Mouse (Mus musculus): Measurements from ENCODE around the gene Mrpl38. TPM values are rescaled to one million over a fixed set of nuclear protein-coding genes. Genes with fewer than 3 reads are reported as not detected.
A peak's percentile ranks its signal among the peaks of the same experiment; 100 is the strongest.

The Mrpl38 gene
- polyA plus RNA-seq, 1 experiment from 2014 or later, result 44.1 TPM

DNA sequence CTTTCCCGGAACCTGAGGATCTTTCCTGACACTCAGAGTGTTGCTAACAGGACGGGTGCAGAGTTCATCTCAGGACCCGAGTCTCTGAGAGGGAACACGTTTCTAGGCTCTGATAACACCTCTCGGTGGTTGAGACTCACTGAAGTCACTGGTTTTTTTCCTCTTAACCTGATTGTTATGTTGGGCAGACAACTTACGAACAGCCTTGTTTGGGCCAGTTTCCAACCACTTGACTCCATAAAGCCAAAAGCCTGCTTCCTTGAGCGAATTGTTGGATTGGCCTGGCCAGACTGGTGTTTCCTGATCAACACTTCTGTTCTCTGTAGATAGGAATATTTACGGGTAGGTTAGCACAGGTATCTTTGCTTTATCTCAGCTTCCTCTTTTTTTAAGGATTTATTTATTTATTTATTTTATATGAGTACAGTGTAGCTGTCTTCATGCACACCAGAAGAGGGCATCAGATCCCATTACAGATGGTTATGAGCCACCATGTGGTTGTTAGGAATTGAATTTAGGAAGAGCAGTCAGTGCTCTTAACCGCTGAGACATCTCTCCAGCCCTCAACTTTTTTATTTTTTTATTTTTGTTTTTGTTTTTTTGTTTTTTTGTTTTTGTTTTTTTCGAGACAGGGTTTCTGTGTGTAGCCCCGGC is 49.8 kb downstream of the Mrpl38 start:
- TF ChIP-seq EP300 (IDR thresholded peaks at IDR 0.05) (no peak), CTCF (IDR thresholded peaks at IDR 0.05) (peak; percentile 46)
- Histone ChIP-seq H3K27me3 (replicated peaks; ENCODE audit: insufficient read depth, low read length) (no peaks in the 10 kb centered on the region), H3K9ac (replicated peaks; ENCODE audit: low read depth) (no peak overlapping the region), H3K36me3 (ENCODE audit: insufficient read depth, low read length) (no peaks in the 10 kb centered on the region), H3K4me3 (ENCODE audit: low read depth, low read length) (no peak overlapping the region), H3K9me3 (ENCODE audit: low read length) (no peaks in the 10 kb centered on the region), H3K27ac (ENCODE audit: low read length) (no peak overlapping the region), H3K4me2 (replicated peaks; ENCODE audit: low read depth, low read length) (no peak overlapping the region), H3K4me1 (ENCODE audit: insufficient read depth, low read depth, low read length) (peaks cover 10% of the 10 kb centered on the region; the same call in 1 of the 2 replicates)
- WGBS, result 58% methylated on average over 11 of the region's 11 CpGs
- ATAC-seq (no peak), DNase-seq (ENCODE audit: low spot score) (peak; percentile 61)

- H3K36me3 ChIP-seq (ENCODE audit: insufficient read depth, low read length), result peaks cover 7% of the 10 kb centered on the region; the same call in 1 of the 2 replicates
- H3K27ac ChIP-seq (ENCODE audit: low read length), result no peak overlapping the region
- 71% methylated on average over 8 of the region's 8 CpGs for WGBS
- no peak overlapping the region for H3K4me2 ChIP-seq (replicated peaks; ENCODE audit: low read depth, low read length)
- no peak for DNase-seq (ENCODE audit: low spot score)
- peaks cover 10% of the 10 kb centered on the region; the same call in 1 of the 2 replicates for H3K4me1 ChIP-seq (ENCODE audit: insufficient read depth, low read depth, low read length)
- no peaks in the 10 kb centered on the region for H3K9me3 ChIP-seq (ENCODE audit: low read length)
- H3K9ac ChIP-seq (replicated peaks; ENCODE audit: low read depth), result no peak overlapping the region
- ATAC-seq, result no peak
- no peaks in the 10 kb centered on the region for H3K27me3 ChIP-seq (replicated peaks; ENCODE audit: insufficient read depth, low read length)
- TF ChIP-seq EP300 (IDR thresholded peaks at IDR 0.05) (no peak), CTCF (IDR thresholded peaks at IDR 0.05) (no peak)
- H3K4me3 ChIP-seq (ENCODE audit: low read depth, low read length), result no peak overlapping the region
These were observed 50.5 kb downstream of the Mrpl38 start for GRCm38 (mm10) chr11:116088188-116088587.

DNA sequence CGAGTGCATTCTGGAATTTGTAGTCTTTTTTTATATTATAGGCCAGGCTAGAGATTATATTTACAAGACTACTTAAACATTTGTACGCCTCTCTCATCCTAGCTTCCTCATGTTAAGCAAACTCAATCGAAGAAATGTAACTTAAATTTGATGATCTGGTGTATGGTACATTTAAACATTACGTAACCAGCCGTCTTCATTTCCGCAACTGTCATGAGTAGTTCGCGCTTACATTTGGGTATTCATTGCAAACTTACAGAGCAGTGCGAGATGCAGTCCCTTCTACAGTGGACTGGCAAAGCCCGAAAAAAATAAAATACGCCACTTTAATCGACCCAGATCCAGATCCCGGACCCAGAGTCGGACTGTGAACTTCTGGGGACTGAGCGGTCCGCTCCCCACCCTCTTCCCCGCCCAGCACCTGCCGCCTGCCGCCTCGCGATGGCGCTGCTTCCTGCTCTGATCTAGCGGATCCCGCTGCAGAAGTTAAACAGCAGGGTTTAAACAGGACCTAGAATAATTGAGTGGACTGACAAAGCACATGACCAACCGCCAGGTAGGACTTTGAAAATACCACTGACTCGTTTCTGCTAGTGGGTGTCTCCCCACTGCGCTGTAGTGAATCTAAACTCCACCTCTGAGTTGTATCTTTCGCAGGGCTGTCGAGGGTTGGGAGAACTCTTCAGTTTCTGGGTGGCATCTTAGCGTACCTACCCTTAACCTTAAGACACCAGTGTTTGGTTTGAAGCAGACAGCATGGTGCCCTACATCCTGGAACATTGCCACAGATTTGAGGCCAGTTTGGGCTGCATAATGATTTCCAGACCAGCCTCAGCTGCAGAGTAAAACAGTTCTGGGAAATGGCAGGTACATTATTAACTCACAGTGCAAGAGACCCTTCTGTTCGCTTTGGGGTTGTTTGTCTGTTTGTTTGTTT is 51.2 kb downstream of the Mrpl38 start:
- peak; percentile 94 for DNase-seq (ENCODE audit: low spot score)

DNA sequence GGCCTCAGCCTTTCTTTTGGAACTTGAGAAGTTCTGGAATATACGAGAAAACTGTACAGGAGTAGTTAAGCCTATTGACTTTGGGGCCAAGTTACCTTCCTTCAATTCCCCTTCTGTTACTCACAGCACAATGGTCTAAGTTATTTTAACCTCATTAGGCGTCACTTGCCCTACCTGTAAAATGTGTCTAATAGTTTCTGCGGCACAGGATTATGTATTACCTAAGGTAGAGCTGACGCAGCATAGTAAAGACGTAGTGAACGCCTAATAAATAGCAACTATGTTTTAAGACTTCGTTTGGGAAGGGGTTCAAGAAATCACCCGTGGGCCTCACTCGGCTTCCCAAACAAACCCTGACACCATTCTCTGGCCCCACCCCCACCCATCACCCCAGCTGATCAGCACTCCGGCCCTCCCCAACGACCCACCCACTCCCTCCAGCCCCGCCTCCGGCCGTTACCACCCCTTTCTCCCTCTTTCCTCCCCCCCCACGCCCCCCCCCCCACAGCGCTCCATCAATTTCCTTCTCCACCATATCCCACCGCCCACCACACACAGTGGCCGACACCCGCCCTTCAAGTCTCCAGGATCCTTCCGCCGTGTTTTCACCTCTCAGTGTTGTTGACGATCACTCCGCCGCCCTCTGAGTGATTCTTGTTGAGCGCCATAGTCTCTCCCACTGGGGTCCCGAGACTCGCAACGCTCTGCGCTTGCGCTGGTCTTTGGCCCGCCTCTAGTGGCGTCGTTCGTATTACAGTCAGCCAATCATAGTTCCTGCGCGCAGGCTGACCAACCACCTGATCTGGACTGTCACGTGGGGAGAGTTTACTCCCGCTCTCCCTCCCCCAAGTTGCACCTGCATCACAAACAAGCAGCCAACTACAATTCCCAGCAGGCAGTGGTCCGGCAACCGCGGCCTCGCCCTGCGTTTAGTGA is 52.1 kb downstream of the Mrpl38 start, which contains the start of gene Wbp2:
Gene Wbp2 (minus strand): TSS at position 738 of the 936 bp plus-strand sequence.
- peaks cover 17% of the 10 kb centered on the region; the same call in 1 of the 2 replicates for H3K36me3 ChIP-seq (ENCODE audit: insufficient read depth, low read length)
- peak within 1 kb of the TSS; percentile 45 for H3K4me3 ChIP-seq (ENCODE audit: low read depth, low read length)
- peak within 1 kb of the TSS; percentile 88 for H3K27ac ChIP-seq (ENCODE audit: low read length)
- WGBS, result 2% methylated on average over 40 of the region's 43 CpGs
- no peaks in the 10 kb centered on the region for H3K27me3 ChIP-seq (replicated peaks; ENCODE audit: insufficient read depth, low read length)
- peak within 1 kb of the TSS; percentile 34; the same call in 1 of the 2 replicates for H3K9ac ChIP-seq (replicated peaks; ENCODE audit: low read depth)
- peaks cover 10% of the 10 kb centered on the region; the same call in 1 of the 2 replicates for H3K4me1 ChIP-seq (ENCODE audit: insufficient read depth, low read depth, low read length)
- ATAC-seq (peak; percentile 97), DNase-seq (ENCODE audit: low spot score) (peak; percentile 100)
- no peaks in the 10 kb centered on the region for H3K9me3 ChIP-seq (ENCODE audit: low read length)
- peak within 1 kb of the TSS; percentile 56 for H3K4me2 ChIP-seq (replicated peaks; ENCODE audit: low read depth, low read length)
- TF ChIP-seq EP300 (IDR thresholded peaks at IDR 0.05) (no peak), CTCF (IDR thresholded peaks at IDR 0.05) (peak; percentile 48)

More for the DNA sequence above, 51.2 kb downstream of the Mrpl38 start:
- peak overlapping the region; percentile 17; the same call in 1 of the 2 replicates for H3K9ac ChIP-seq (replicated peaks; ENCODE audit: low read depth)
- TF ChIP-seq CTCF (IDR thresholded peaks at IDR 0.05), result peak; percentile 97
- TF ChIP-seq EP300 (IDR thresholded peaks at IDR 0.05), result peak; percentile 81
- no peaks in the 10 kb centered on the region for H3K9me3 ChIP-seq (ENCODE audit: low read length)
- H3K4me1 ChIP-seq (ENCODE audit: insufficient read depth, low read depth, low read length), result peaks cover 10% of the 10 kb centered on the region; the same call in 1 of the 2 replicates
- H3K27ac ChIP-seq (ENCODE audit: low read length), result peak overlapping the region; percentile 88
- H3K4me3 ChIP-seq (ENCODE audit: low read depth, low read length), result peak overlapping the region; percentile 45
- peak; percentile 82 for ATAC-seq
- peak overlapping the region; percentile 49 for H3K4me2 ChIP-seq (replicated peaks; ENCODE audit: low read depth, low read length)
- WGBS, result 4% methylated on average over 31 of the region's 31 CpGs
- H3K27me3 ChIP-seq (replicated peaks; ENCODE audit: insufficient read depth, low read length), result no peaks in the 10 kb centered on the region
- H3K36me3 ChIP-seq (ENCODE audit: insufficient read depth, low read length), result peaks cover 12% of the 10 kb centered on the region; the same call in 1 of the 2 replicates

- Histone ChIP-seq H3K9me3 (ENCODE audit: low read length) (no peaks in the 10 kb centered on the region), H3K27me3 (replicated peaks; ENCODE audit: insufficient read depth, low read length) (no peaks in the 10 kb centered on the region), H3K4me1 (ENCODE audit: insufficient read depth, low read depth, low read length) (peaks cover 10% of the 10 kb centered on the region; the same call in 1 of the 2 replicates), H3K36me3 (ENCODE audit: insufficient read depth, low read length) (peaks cover 26% of the 10 kb centered on the region; the same call in 1 of the 2 replicates), H3K4me3 (ENCODE audit: low read depth, low read length) (no peak overlapping the region), H3K27ac (ENCODE audit: low read length) (no peak overlapping the region), H3K4me2 (replicated peaks; ENCODE audit: low read depth, low read length) (no peak overlapping the region), H3K9ac (replicated peaks; ENCODE audit: low read depth) (no peak overlapping the region)
- WGBS, result 61% methylated on average over 6 of the region's 6 CpGs
- TF ChIP-seq EP300 (IDR thresholded peaks at IDR 0.05) (no peak), CTCF (IDR thresholded peaks at IDR 0.05) (no peak)
- DNase-seq (ENCODE audit: low spot score) (no peak), ATAC-seq (no peak)
These were observed 54.5 kb downstream of the Mrpl38 start for GRCm38 (mm10) chr11:116084166-116084565.
